15 mouse cellular contexts compared by ENCODE assay signal in the genomic region with DNA sequence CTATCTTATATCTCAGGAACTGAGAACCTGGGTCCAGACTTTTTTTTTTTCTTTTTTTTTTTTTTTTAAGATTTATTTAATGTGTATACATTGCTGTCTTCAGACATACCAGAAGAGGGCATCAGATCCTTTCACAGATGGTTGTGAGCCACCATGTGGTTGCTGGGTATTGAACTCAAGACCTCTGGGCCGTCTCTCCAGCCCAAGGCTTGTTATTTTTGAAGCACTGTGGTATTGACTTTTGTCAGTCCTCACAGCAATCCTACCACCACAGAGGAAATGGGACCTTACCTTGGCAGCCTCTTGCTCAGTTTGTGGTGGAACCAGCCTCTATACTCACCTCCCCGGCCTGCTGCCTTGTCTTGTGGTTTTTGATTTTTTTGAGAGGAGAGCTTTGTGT.
DNase-seq lines count a peak whose midpoint lies in the region; ATAC-seq and TF ChIP-seq lines count a peak whose summit lies in the region.
"Had no signal": no experiment of that assay in that cellular context is flagged by ENCODE, and none has a peak within 500 bp of the region (broad histone marks: within the 10 kb centered on the region; RNA-seq: fewer than 3 reads in every experiment).

No protein-coding gene starts in this region.

- no peak for ATAC-seq in CD4-positive, CD25-positive, alpha-beta regulatory T cell, adult 4 months

- intact Hi-C loops in left cerebral cortex, adult 2 months (cut with DNase I) = no loop called here
- intact Hi-C loops in left cerebral cortex, postnatal 36 days (cut with DNase I) = no loop called here

- DNase-seq in CD4-positive, CD25-positive, alpha-beta regulatory T cell, adult 2 months (ENCODE audit: low read depth, low spot score) = peak; percentile 29
- no peak for DNase-seq in left cerebral cortex, adult 2 months (ENCODE audit: extremely low spot score in 1 of 2, low spot score in 2 of 2)
- DNase-seq in left cerebral cortex, postnatal 36 days (ENCODE audit: low spot score in 2 of 2) = no peak
- peak; percentile 50 for DNase-seq in 3134 (ENCODE audit: extremely low read depth, insufficient read length, low spot score)
- peak; percentile 41 for DNase-seq in T-cell, adult 2 months (ENCODE audit: low spot score)
- no peak for DNase-seq in right cerebral cortex, postnatal 4 days
- no peak for DNase-seq in retina, embryonic 14.5 days (ENCODE audit: low spot score)
- DNase-seq: adrenal gland, postnatal 36 days; layer of hippocampus, adult 9-11 months; left cerebral cortex, postnatal 4 days; liver, embryonic 13.5 days; right cerebral cortex, postnatal 25 days had no signal

- TF ChIP-seq CTCF in left cerebral cortex, adult 2 months (IDR thresholded peaks at IDR 0.05) = peak; percentile 49

- no peak overlapping the region for H3K4me3 ChIP-seq in left cerebral cortex, adult 2 months
- H3K4me3 ChIP-seq: forebrain, embryonic 10.5 days; kidney, embryonic 15.5 days; liver, embryonic 13.5 days had no signal

- peak overlapping the region; percentile 66; the same call in 1 of the 2 replicates for H3K27ac ChIP-seq in left cerebral cortex, adult 2 months
- H3K27ac ChIP-seq: forebrain, embryonic 10.5 days; liver, embryonic 13.5 days had no signal

Comparison
In these comparisons a context has a peak if more than half of its experiments do, and no peak if none do; other contexts are left out.
1. DNase-seq: peak in CD4-positive, CD25-positive, alpha-beta regulatory T cell, adult 2 months (single experiment), 3134 (single experiment) and T-cell, adult 2 months (single experiment); none in left cerebral cortex, adult 2 months (0 of 2), left cerebral cortex, postnatal 36 days (0 of 2), right cerebral cortex, postnatal 4 days (single experiment) and retina, embryonic 14.5 days (single experiment).